ENCODE assay signal across 14 mouse cellular contexts in the genomic region with DNA sequence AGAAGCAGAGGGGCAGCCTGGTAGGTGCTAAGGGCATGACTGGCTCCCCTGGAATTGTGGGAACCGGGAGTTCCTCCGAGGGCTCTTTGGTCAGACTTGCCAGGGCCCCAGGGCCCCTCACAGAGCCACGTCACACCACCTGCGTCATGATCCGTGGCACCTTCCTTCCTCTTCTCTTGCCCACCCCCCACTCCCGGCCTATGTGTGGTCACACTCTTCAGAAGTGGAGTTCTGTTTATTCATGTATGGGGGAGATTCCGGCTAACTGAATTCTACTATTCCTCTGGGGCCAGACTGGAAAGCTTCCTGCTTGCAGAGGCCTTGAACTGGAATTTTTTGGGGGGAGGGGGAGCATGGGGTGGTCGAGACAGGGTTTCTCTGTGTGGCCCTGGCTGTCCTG. TPM values are rescaled to one million over a fixed set of nuclear protein-coding genes. Genes with fewer than 3 reads are reported as not detected.
DNase-seq lines count a peak whose midpoint lies in the region; ATAC-seq and TF ChIP-seq lines count a peak whose summit lies in the region.
"Had no signal": no experiment of that assay in that cellular context is flagged by ENCODE, and none has a peak within 500 bp of the region (broad histone marks: within the 10 kb centered on the region; RNA-seq: fewer than 3 reads in every experiment).

No protein-coding gene starts in this region.

- ATAC-seq in heart, embryonic 15.5 days (replicated peaks; ENCODE audit: insufficient number of reproducible peaks, insufficient read depth, low FRiP score, low read depth) = 0 out of 2 replicates have a peak, but pooled peaks have one; percentile 12
- peak; percentile 45 for ATAC-seq in lung, embryonic 14.5 days (ENCODE audit: insufficient read depth)
- no peak for ATAC-seq in embryonic facial prominence, embryonic 13.5 days (ENCODE audit: insufficient number of reproducible peaks, insufficient read depth, low FRiP score, low TSS enrichment, low read depth)
- ATAC-seq in megakaryocyte, adult 5-6 weeks (ENCODE audit: poor library complexity, severe bottlenecking) = peak; percentile 67
- ATAC-seq in midbrain, embryonic 13.5 days = no peak

- H3K27ac ChIP-seq in heart, embryonic 15.5 days = peak overlapping the region; percentile 16
- no peak overlapping the region for H3K27ac ChIP-seq in heart, adult 2 months
- peak overlapping the region; percentile 40 for H3K27ac ChIP-seq in lung, embryonic 14.5 days (ENCODE audit: low read depth)
- no peak overlapping the region for H3K27ac ChIP-seq in embryonic facial prominence, embryonic 13.5 days
- H3K27ac ChIP-seq in midbrain, embryonic 13.5 days = no peak overlapping the region

- intact Hi-C loops in heart, adult 2 months (cut with DNase I) = loop anchor here (10.0 kb wide), 1 partner anchor 171 kb away; a partner anchor contains a TSS

- WGBS in heart, embryonic 15.5 days = 50% methylated on average over 8 of the region's 8 CpGs
- WGBS in heart, adult 2 months = 52% methylated on average over 8 of the region's 8 CpGs
- WGBS in lung, embryonic 14.5 days = 28% methylated on average over 8 of the region's 8 CpGs
- WGBS in embryonic facial prominence, embryonic 13.5 days = 72% methylated on average over 8 of the region's 8 CpGs
- 87% methylated on average over 8 of the region's 8 CpGs for WGBS in midbrain, embryonic 13.5 days

- peaks cover 18% of the 10 kb centered on the region for H3K4me1 ChIP-seq in heart, embryonic 15.5 days (replicated peaks)
- peaks cover 3% of the 10 kb centered on the region for H3K4me1 ChIP-seq in heart, adult 2 months (ENCODE audit: control insufficient read depth, insufficient read depth, low read length)
- peaks cover 3% of the 10 kb centered on the region; the same call in 1 of the 2 replicates for H3K4me1 ChIP-seq in lung, embryonic 14.5 days (ENCODE audit: insufficient read depth)
- H3K4me1 ChIP-seq in embryonic facial prominence, embryonic 13.5 days = 0 out of 2 replicates have a peak, but pooled peaks cover 3% of the 10 kb centered on the region
- H3K4me1 ChIP-seq in midbrain, embryonic 13.5 days (replicated peaks) = no peaks in the 10 kb centered on the region

- no peaks in the 10 kb centered on the region for H3K27me3 ChIP-seq in heart, embryonic 15.5 days
- no peaks in the 10 kb centered on the region for H3K27me3 ChIP-seq in heart, adult 2 months (ENCODE audit: control insufficient read depth, insufficient read depth, low read length)
- no peaks in the 10 kb centered on the region for H3K27me3 ChIP-seq in lung, embryonic 14.5 days (ENCODE audit: insufficient read depth, low read length)
- no peaks in the 10 kb centered on the region for H3K27me3 ChIP-seq in embryonic facial prominence, embryonic 13.5 days
- H3K27me3 ChIP-seq in midbrain, embryonic 13.5 days = no peaks in the 10 kb centered on the region

- no peak for DNase-seq in heart, adult 2 months
- peak; percentile 37 for DNase-seq in lung, embryonic 14.5 days
- DNase-seq in lung, postnatal 14 days = no peak
- no peak for DNase-seq in layer of hippocampus, postnatal 10 days (ENCODE audit: low spot score in 2 of 2)
- DNase-seq: cerebellum, adult 8-10 months; right cerebral cortex, postnatal 4 days; thymus, adult 2 months had no signal

- TF ChIP-seq CTCF in heart, adult 2 months (IDR thresholded peaks at IDR 0.05) = no peak
- no peak for TF ChIP-seq CTCF in lung, embryonic 14.5 days (IDR thresholded peaks at IDR 0.05; ENCODE audit: low read depth)

- no peak overlapping the region for H3K9ac ChIP-seq in heart, embryonic 15.5 days
- no peak overlapping the region for H3K9ac ChIP-seq in heart, adult 2 months (ENCODE audit: low read depth, low read length)
- H3K9ac ChIP-seq in lung, embryonic 14.5 days = no peak overlapping the region; the same call in 1 of the 2 replicates
- H3K9ac ChIP-seq in embryonic facial prominence, embryonic 13.5 days = 0 out of 2 replicates have a peak overlapping the region, but pooled peaks have one; percentile 3
- H3K9ac ChIP-seq in midbrain, embryonic 13.5 days (replicated peaks) = no peak overlapping the region

- no peak for TF ChIP-seq EP300 in heart, adult 2 months (IDR thresholded peaks at IDR 0.05; ENCODE audit: insufficient read depth, low read depth, low read length)

- H3K4me3 ChIP-seq in heart, embryonic 15.5 days = no peak overlapping the region
- no peak overlapping the region for H3K4me3 ChIP-seq in heart, adult 2 months
- H3K4me3 ChIP-seq in lung, embryonic 14.5 days (ENCODE audit: low read depth, low read length) = no peak overlapping the region
- no peak overlapping the region for H3K4me3 ChIP-seq in embryonic facial prominence, embryonic 13.5 days
- no peak overlapping the region for H3K4me3 ChIP-seq in midbrain, embryonic 13.5 days (replicated peaks)
- H3K4me3 ChIP-seq: erythroblast, embryonic 14.5 days; megakaryocyte, embryonic 14.5 days had no signal

- peaks cover 15% of the 10 kb centered on the region; the same call in 1 of the 2 replicates for H3K36me3 ChIP-seq in heart, embryonic 15.5 days
- H3K36me3 ChIP-seq in heart, adult 2 months (ENCODE audit: control insufficient read depth, insufficient read depth, low read length) = no peaks in the 10 kb centered on the region
- H3K36me3 ChIP-seq in lung, embryonic 14.5 days (ENCODE audit: insufficient read depth) = peaks cover 73% of the 10 kb centered on the region
- H3K36me3 ChIP-seq in embryonic facial prominence, embryonic 13.5 days = peaks cover 89% of the 10 kb centered on the region
- peaks cover 93% of the 10 kb centered on the region for H3K36me3 ChIP-seq in midbrain, embryonic 13.5 days

- peak overlapping the region; percentile 21 for H3K4me2 ChIP-seq in heart, embryonic 15.5 days
- H3K4me2 ChIP-seq in lung, embryonic 14.5 days = 0 out of 2 replicates have a peak overlapping the region, but pooled peaks have one; percentile 2
- no peak overlapping the region for H3K4me2 ChIP-seq in embryonic facial prominence, embryonic 13.5 days
- no peak overlapping the region for H3K4me2 ChIP-seq in midbrain, embryonic 13.5 days (replicated peaks)

- TF ChIP-seq POLR2A in heart, adult 2 months (IDR thresholded peaks at IDR 0.05; ENCODE audit: insufficient read depth, low read depth, low read length) = no peak

- H3K9me3 ChIP-seq in heart, embryonic 15.5 days (replicated peaks) = no peaks in the 10 kb centered on the region
- H3K9me3 ChIP-seq in lung, embryonic 14.5 days (ENCODE audit: low read depth, low read length) = no peaks in the 10 kb centered on the region
- no peaks in the 10 kb centered on the region for H3K9me3 ChIP-seq in embryonic facial prominence, embryonic 13.5 days
- H3K9me3 ChIP-seq in midbrain, embryonic 13.5 days = no peaks in the 10 kb centered on the region
- H3K9me3 ChIP-seq: megakaryocyte, embryonic 14.5 days had no signal

- H3K79me2 ChIP-seq in heart, adult 2 months (replicated peaks; ENCODE audit: control insufficient read depth, insufficient read depth, low read length) = no peaks in the 10 kb centered on the region

RNA-seq across cellular contexts. Expression of a gene that starts 29.5 kb away (rescaled TPM):
- polyA plus RNA-seq in heart, embryonic 15.5 days (2015; fragmentation: Nextera tagmentation; extraction: Ambion mirVana) = 1.2 and 2.9 TPM in 2 replicates
- under 1 TPM; 0.34 to 0.68 TPM for total RNA-seq in heart, adult 2 months (2021)
- polyA plus RNA-seq in heart, adult 2 months (2012; rRNA removed) = 0.39 and 0.41 TPM in 2 replicates
- polyA plus RNA-seq in lung, embryonic 14.5 days (2014; fragmentation: Nextera tagmentation; extraction: Ambion mirVana) = 0.14 and 0.22 TPM in 2 replicates
- 3.0 and 3.9 TPM in 2 replicates for polyA plus RNA-seq in embryonic facial prominence, embryonic 13.5 days (2015; fragmentation: Nextera tagmentation; extraction: Ambion mirVana)
- total RNA-seq in megakaryocyte, adult 5-6 weeks (2015) = not detected in 2 replicates
- not detected in 2 replicates for total RNA-seq in megakaryocyte, adult 5-6 weeks (2017)
- polyA plus RNA-seq in midbrain, embryonic 13.5 days (2015; fragmentation: Nextera tagmentation; extraction: Ambion mirVana) = 78.8 and 83.9 TPM in 2 replicates
- total RNA-seq in layer of hippocampus, postnatal 10 days (2021) = 1 to 10 TPM; 5.2 to 6.5 TPM
- total RNA-seq: neutrophil, adult 5-6 weeks had no signal
- polyA plus RNA-seq: erythroblast, embryonic 14.5 days had no signal

RNA-seq across cellular contexts. Expression of a gene that starts 41.6 kb away (rescaled TPM):
- polyA plus RNA-seq in heart, embryonic 15.5 days (2015; fragmentation: Nextera tagmentation; extraction: Ambion mirVana) = 89.8 and 106 TPM in 2 replicates
- 10 to 100 TPM; 42.6 to 43.4 TPM for total RNA-seq in heart, adult 2 months (2021)
- polyA plus RNA-seq in heart, adult 2 months (2012; rRNA removed) = 60.9 and 67.0 TPM in 2 replicates
- 99.6 and 101 TPM in 2 replicates for polyA plus RNA-seq in lung, embryonic 14.5 days (2014; fragmentation: Nextera tagmentation; extraction: Ambion mirVana)
- 81.7 and 92.3 TPM in 2 replicates for polyA plus RNA-seq in embryonic facial prominence, embryonic 13.5 days (2015; fragmentation: Nextera tagmentation; extraction: Ambion mirVana)
- total RNA-seq in megakaryocyte, adult 5-6 weeks (2015) = 31.3 and 31.9 TPM in 2 replicates
- 27.8 and 33.1 TPM in 2 replicates for total RNA-seq in megakaryocyte, adult 5-6 weeks (2017)
- 54.3 and 56.2 TPM in 2 replicates for polyA plus RNA-seq in midbrain, embryonic 13.5 days (2015; fragmentation: Nextera tagmentation; extraction: Ambion mirVana)
- 10 to 100 TPM; 36.2 to 36.3 TPM for total RNA-seq in layer of hippocampus, postnatal 10 days (2021)

RNA-seq across cellular contexts. Expression of a gene that starts 49.1 kb away (rescaled TPM):
- polyA plus RNA-seq in heart, embryonic 15.5 days (2015; fragmentation: Nextera tagmentation; extraction: Ambion mirVana) = 49.7 and 53.6 TPM in 2 replicates
- total RNA-seq in heart, adult 2 months (2021) = 10 to 100 TPM; 20.1 to 27.9 TPM
- polyA plus RNA-seq in heart, adult 2 months (2012; rRNA removed) = 45.1 and 64.4 TPM in 2 replicates
- polyA plus RNA-seq in lung, embryonic 14.5 days (2014; fragmentation: Nextera tagmentation; extraction: Ambion mirVana) = 36.4 and 44.9 TPM in 2 replicates
- 20.0 and 32.7 TPM in 2 replicates for polyA plus RNA-seq in embryonic facial prominence, embryonic 13.5 days (2015; fragmentation: Nextera tagmentation; extraction: Ambion mirVana)
- not detected in 2 replicates for total RNA-seq in megakaryocyte, adult 5-6 weeks (2015)
- not detected in 2 replicates for total RNA-seq in megakaryocyte, adult 5-6 weeks (2017)
- 11.5 and 13.8 TPM in 2 replicates for polyA plus RNA-seq in midbrain, embryonic 13.5 days (2015; fragmentation: Nextera tagmentation; extraction: Ambion mirVana)
- 1 to 10 TPM; 6.8 to 7.9 TPM for total RNA-seq in layer of hippocampus, postnatal 10 days (2021)
- total RNA-seq: neutrophil, adult 5-6 weeks had no signal

RNA-seq across cellular contexts. Expression of a gene that starts 57.1 kb away (rescaled TPM):
- 31.2 and 43.1 TPM in 2 replicates for polyA plus RNA-seq in heart, embryonic 15.5 days (2015; fragmentation: Nextera tagmentation; extraction: Ambion mirVana)
- 10 to 100 TPM; 74.0 to 79.5 TPM for total RNA-seq in heart, adult 2 months (2021)
- polyA plus RNA-seq in heart, adult 2 months (2012; rRNA removed) = 74.1 and 83.7 TPM in 2 replicates
- polyA plus RNA-seq in lung, embryonic 14.5 days (2014; fragmentation: Nextera tagmentation; extraction: Ambion mirVana) = 68.7 and 73.0 TPM in 2 replicates
- polyA plus RNA-seq in embryonic facial prominence, embryonic 13.5 days (2015; fragmentation: Nextera tagmentation; extraction: Ambion mirVana) = 139 and 159 TPM in 2 replicates
- 85.5 and 104 TPM in 2 replicates for total RNA-seq in megakaryocyte, adult 5-6 weeks (2015)
- total RNA-seq in megakaryocyte, adult 5-6 weeks (2017) = 62.4 and 72.2 TPM in 2 replicates
- 98.2 and 99.4 TPM in 2 replicates for polyA plus RNA-seq in midbrain, embryonic 13.5 days (2015; fragmentation: Nextera tagmentation; extraction: Ambion mirVana)
- total RNA-seq in layer of hippocampus, postnatal 10 days (2021) = 100 to 1,000 TPM; 263 to 291 TPM

Comparison
In these comparisons a context has a peak if more than half of its experiments do, and no peak if none do; other contexts are left out.
1. H3K27ac ChIP-seq: peak in heart, embryonic 15.5 days (single experiment) and lung, embryonic 14.5 days (single experiment); none in heart, adult 2 months (single experiment), embryonic facial prominence, embryonic 13.5 days (single experiment) and midbrain, embryonic 13.5 days (single experiment).
2. ATAC-seq: peak in heart, embryonic 15.5 days (single experiment), lung, embryonic 14.5 days (single experiment) and megakaryocyte, adult 5-6 weeks (single experiment); none in embryonic facial prominence, embryonic 13.5 days (single experiment) and midbrain, embryonic 13.5 days (single experiment).
3. H3K4me2 ChIP-seq: peak in heart, embryonic 15.5 days (single experiment) and lung, embryonic 14.5 days (single experiment); none in embryonic facial prominence, embryonic 13.5 days (single experiment) and midbrain, embryonic 13.5 days (single experiment).
4. RNA of a gene that starts 29.5 kb away (polyA plus RNA-seq): 78.8 to 83.9 TPM in midbrain, embryonic 13.5 days; 3.0 to 3.9 TPM in embryonic facial prominence, embryonic 13.5 days, 1.2 to 2.9 TPM in heart, embryonic 15.5 days, 0.39 to 0.41 TPM in heart, adult 2 months and 0.14 to 0.22 TPM in lung, embryonic 14.5 days; every median in the first group is over 10 times any median in the second.